29 mouse cellular contexts compared by ENCODE assay signal in genomic region chr4:138959120-138959519, GRCm38 (mm10). TPM values are rescaled to one million over a fixed set of nuclear protein-coding genes. Genes with fewer than 3 reads are reported as not detected.
A peak's percentile ranks its signal among the peaks of the same experiment; 100 is the strongest.
DNase-seq lines count a peak whose midpoint lies in the region; ATAC-seq and TF ChIP-seq lines count a peak whose summit lies in the region.
"Had no signal": no experiment of that assay in that cellular context is flagged by ENCODE, and none has a peak within 500 bp of the region (broad histone marks: within the 10 kb centered on the region; RNA-seq: fewer than 3 reads in every experiment).

No protein-coding gene starts in this region.

- no peak overlapping the region for H3K27ac ChIP-seq in forebrain, postnatal 0 days (ENCODE audit: low read depth, low read length)
- no peak overlapping the region for H3K27ac ChIP-seq in forebrain, embryonic 10.5 days
- H3K27ac ChIP-seq in kidney, adult 2 months (ENCODE audit: insufficient read depth, low read depth, low read length): peak overlapping the region; percentile 4; the same call in 1 of the 2 replicates
- H3K27ac ChIP-seq in left cerebral cortex, adult 2 months: peak overlapping the region; percentile 63; the same call in 1 of the 2 replicates
- H3K27ac ChIP-seq: hindbrain, embryonic 12.5 days; limb, embryonic 12.5 days; midbrain, embryonic 10.5 days; neural tube, embryonic 15.5 days had no signal

- no peaks in the 10 kb centered on the region for H3K9me3 ChIP-seq in forebrain, postnatal 0 days (ENCODE audit: low read length)
- H3K9me3 ChIP-seq in forebrain, embryonic 10.5 days: no peaks in the 10 kb centered on the region
- H3K9me3 ChIP-seq: hindbrain, embryonic 12.5 days; limb, embryonic 12.5 days; midbrain, embryonic 10.5 days; neural tube, embryonic 15.5 days had no signal

- intact Hi-C loops in left cerebral cortex, adult 2 months (cut with DNase I): loop anchor here (5.0 kb wide), 1 partner anchor 38 kb away; no protein-coding TSS in a partner anchor
- intact Hi-C loops in left cerebral cortex, postnatal 4 days (cut with DNase I): no loop called here

- no peaks in the 10 kb centered on the region for H3K27me3 ChIP-seq in forebrain, postnatal 0 days (ENCODE audit: insufficient read depth, low read length)
- H3K27me3 ChIP-seq in forebrain, embryonic 10.5 days (ENCODE audit: poor library complexity, severe bottlenecking): no peaks in the 10 kb centered on the region
- H3K27me3 ChIP-seq in kidney, adult 2 months (replicated peaks; ENCODE audit: control insufficient read depth, insufficient read depth, low read length): no peaks in the 10 kb centered on the region
- H3K27me3 ChIP-seq: hindbrain, embryonic 12.5 days; neural tube, embryonic 15.5 days had no signal

- no peak for TF ChIP-seq CTCF in forebrain, postnatal 0 days (IDR thresholded peaks at IDR 0.05; ENCODE audit: low read depth)
- TF ChIP-seq CTCF in kidney, adult 2 months (conservative IDR thresholded peaks at IDR 0.05; ENCODE audit: insufficient read depth, insufficient read length, low read depth, low read length): no peak
- no peak for TF ChIP-seq CTCF in left cerebral cortex, adult 2 months (IDR thresholded peaks at IDR 0.05)

- no peak overlapping the region for H3K9ac ChIP-seq in forebrain, postnatal 0 days
- H3K9ac ChIP-seq: hindbrain, embryonic 12.5 days; limb, embryonic 12.5 days; liver, postnatal 0 days; neural tube, embryonic 15.5 days had no signal

- no peak overlapping the region for H3K4me2 ChIP-seq in forebrain, postnatal 0 days (ENCODE audit: low read depth)
- H3K4me2 ChIP-seq: hindbrain, embryonic 12.5 days; limb, embryonic 12.5 days; liver, embryonic 11.5 days; neural tube, embryonic 15.5 days had no signal

- H3K36me3 ChIP-seq in forebrain, postnatal 0 days (ENCODE audit: insufficient read depth): no peaks in the 10 kb centered on the region
- no peaks in the 10 kb centered on the region for H3K36me3 ChIP-seq in forebrain, embryonic 10.5 days (replicated peaks)
- no peaks in the 10 kb centered on the region for H3K36me3 ChIP-seq in kidney, adult 2 months (ENCODE audit: control insufficient read depth, insufficient read depth, low read length)
- H3K36me3 ChIP-seq: hindbrain, embryonic 12.5 days; limb, embryonic 12.5 days; midbrain, embryonic 10.5 days; neural tube, embryonic 15.5 days had no signal

- DNase-seq in forebrain, postnatal 0 days: peak; percentile 49
- no peak for DNase-seq in forebrain, embryonic 10.5 days (ENCODE audit: extremely low spot score, low spot score)
- peak; percentile 58 for DNase-seq in kidney, adult 2 months
- no peak for DNase-seq in kidney, adult 8-10 months
- DNase-seq in left cerebral cortex, adult 2 months (ENCODE audit: extremely low spot score in 1 of 2, low spot score in 2 of 2): peak in 1 of 2 experiments; percentile 22
- no peak for DNase-seq in left cerebral cortex, postnatal 4 days
- peak; percentile 48 for DNase-seq in telencephalon, adult 2 months (ENCODE audit: low read depth, low spot score)
- no peak for DNase-seq in urinary bladder, postnatal 36 days (ENCODE audit: low spot score in 2 of 2)
- DNase-seq: adrenal gland, adult 2 months; cerebellum, adult 8-10 months; liver, postnatal 0 days; right cerebral cortex, postnatal 14 days; spleen, adult 18-20 months; thymus, postnatal 14 days had no signal

- no peak overlapping the region for H3K4me3 ChIP-seq in forebrain, postnatal 0 days (ENCODE audit: low read depth, low read length)
- H3K4me3 ChIP-seq in forebrain, embryonic 10.5 days: no peak overlapping the region
- no peak overlapping the region for H3K4me3 ChIP-seq in kidney, adult 2 months (ENCODE audit: insufficient read depth, low read depth, low read length)
- no peak overlapping the region for H3K4me3 ChIP-seq in left cerebral cortex, adult 2 months
- H3K4me3 ChIP-seq: hindbrain, embryonic 12.5 days; limb, embryonic 12.5 days; midbrain, embryonic 10.5 days; neural tube, embryonic 15.5 days had no signal

- 73% methylated on average over 15 of the region's 15 CpGs for WGBS in forebrain, postnatal 0 days
- 88% methylated on average over 15 of the region's 15 CpGs for WGBS in forebrain, embryonic 10.5 days
- 61% methylated on average over 15 of the region's 15 CpGs for WGBS in kidney, adult 2 months

- no peaks in the 10 kb centered on the region for H3K4me1 ChIP-seq in forebrain, postnatal 0 days (ENCODE audit: insufficient read depth)
- H3K4me1 ChIP-seq in forebrain, embryonic 10.5 days: no peaks in the 10 kb centered on the region
- H3K4me1 ChIP-seq in kidney, adult 2 months (ENCODE audit: control insufficient read depth, insufficient read depth, low read length): peaks cover 4% of the 10 kb centered on the region; the same call in 1 of the 2 replicates
- H3K4me1 ChIP-seq: hindbrain, embryonic 12.5 days; limb, embryonic 12.5 days; midbrain, embryonic 10.5 days; neural tube, embryonic 15.5 days had no signal

- TF ChIP-seq POLR2A in kidney, adult 2 months (IDR thresholded peaks at IDR 0.05; ENCODE audit: low read depth, low read length): no peak

- ATAC-seq in forebrain, postnatal 0 days: peak; percentile 34
- ATAC-seq: forebrain, embryonic 14.5 days; intestine, postnatal 0 days; liver, postnatal 0 days; lung, postnatal 0 days had no signal

RNA-seq across cellular contexts. Expression of gene Rnf186, which starts 7.8 kb away (rescaled TPM):
- total RNA-seq in forebrain, postnatal 0 days (2014; rRNA removed): not detected in 2 replicates
- not detected in 2 replicates for polyA plus RNA-seq in forebrain, postnatal 0 days (2015; fragmentation: Nextera tagmentation; extraction: Ambion mirVana)
- polyA plus RNA-seq in forebrain, embryonic 10.5 days (2016; fragmentation: Nextera tagmentation; extraction: Ambion mirVana): not detected in 2 replicates
- 126 and 171 TPM in 2 replicates for polyA plus RNA-seq in kidney, adult 2 months (2012; rRNA removed)
- total RNA-seq in left cerebral cortex, adult 2 months (2021): not detected
- total RNA-seq in left cerebral cortex, postnatal 4 days (2021): not detected
- total RNA-seq: adrenal gland, adult 2 months; heart, postnatal 25 days; layer of hippocampus, postnatal 10 days; left cerebral cortex, postnatal 10 days had no signal
- polyA plus RNA-seq: C2C12; embryonic facial prominence, embryonic 14.5 days; forebrain, embryonic 14.5 days; heart, embryonic 14.5 days; hindbrain, embryonic 12.5 days; limb, embryonic 12.5 days; liver, embryonic 11.5 days; midbrain, embryonic 10.5 days; neural tube, embryonic 15.5 days; testis, adult 2 months had no signal

RNA-seq across cellular contexts. Expression of gene Tmco4, which starts 13.6 kb away (rescaled TPM):
- total RNA-seq in forebrain, postnatal 0 days (2014; rRNA removed): 1.5 and 4.0 TPM in 2 replicates
- 1.4 and 1.5 TPM in 2 replicates for polyA plus RNA-seq in forebrain, postnatal 0 days (2015; fragmentation: Nextera tagmentation; extraction: Ambion mirVana)
- 0.90 and 1.0 TPM in 2 replicates for polyA plus RNA-seq in forebrain, embryonic 10.5 days (2016; fragmentation: Nextera tagmentation; extraction: Ambion mirVana)
- 19.6 and 22.4 TPM in 2 replicates for polyA plus RNA-seq in kidney, adult 2 months (2012; rRNA removed)
- 1 to 10 TPM; 2.0 to 3.7 TPM for total RNA-seq in left cerebral cortex, adult 2 months (2021)
- 1 to 10 TPM in 1 of 2 experiments, under 1 TPM in 1; 0.74 to 1.4 TPM for total RNA-seq in left cerebral cortex, postnatal 4 days (2021)

RNA-seq across cellular contexts. Expression of gene Otud3, which starts 45.4 kb away (rescaled TPM):
- total RNA-seq in forebrain, postnatal 0 days (2014; rRNA removed): 10.5 and 13.1 TPM in 2 replicates
- polyA plus RNA-seq in forebrain, postnatal 0 days (2015; fragmentation: Nextera tagmentation; extraction: Ambion mirVana): 2.6 and 2.8 TPM in 2 replicates
- polyA plus RNA-seq in forebrain, embryonic 10.5 days (2016; fragmentation: Nextera tagmentation; extraction: Ambion mirVana): 3.5 TPM in 2 replicates
- 8.3 and 8.4 TPM in 2 replicates for polyA plus RNA-seq in kidney, adult 2 months (2012; rRNA removed)
- total RNA-seq in left cerebral cortex, adult 2 months (2021): 10 to 100 TPM; 20.3 to 20.4 TPM
- 10 to 100 TPM; 12.5 to 12.8 TPM for total RNA-seq in left cerebral cortex, postnatal 4 days (2021)

Comparison
In these comparisons a context has a peak if more than half of its experiments do, and no peak if none do; other contexts are left out.
1. DNase-seq: peak in forebrain, postnatal 0 days (single experiment), kidney, adult 2 months (single experiment) and telencephalon, adult 2 months (single experiment); none in forebrain, embryonic 10.5 days (single experiment), kidney, adult 8-10 months (0 of 2), left cerebral cortex, postnatal 4 days (single experiment) and urinary bladder, postnatal 36 days (0 of 2).
2. H3K27ac ChIP-seq: peak in kidney, adult 2 months (single experiment) and left cerebral cortex, adult 2 months (single experiment); none in forebrain, postnatal 0 days (single experiment) and forebrain, embryonic 10.5 days (single experiment).